Mouse (Mus musculus): ENCODE results near the gene Sfn.

DNA sequence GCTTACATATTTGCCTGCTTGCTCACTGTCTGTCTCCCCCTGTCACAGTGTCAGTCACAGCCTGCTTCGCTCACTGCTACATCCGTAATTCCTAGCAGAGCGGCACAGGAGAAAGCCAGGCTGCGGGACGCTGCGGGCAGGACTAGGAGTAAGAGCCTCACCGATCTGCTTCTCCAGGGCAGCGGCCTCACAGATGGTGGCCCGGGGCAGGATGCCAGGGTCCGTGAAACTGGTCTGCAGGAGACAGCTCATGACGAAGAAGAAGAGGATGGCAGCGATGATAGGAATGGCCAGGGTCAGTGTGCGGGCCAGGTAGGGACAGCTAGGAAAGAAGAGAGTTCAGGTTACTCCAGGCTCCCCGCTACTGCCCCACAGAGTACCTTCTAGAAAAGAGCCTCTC, 25.1 kb upstream of the Sfn start:
- no peak for TF ChIP-seq POLR2A (IDR thresholded peaks at IDR 0.05; ENCODE audit: low read depth, low read length)
- no peak for TF ChIP-seq CTCF (conservative IDR thresholded peaks at IDR 0.05; ENCODE audit: insufficient read depth, insufficient read length, low read depth, low read length)

Measured in kidney, adult 2 months (tissue).